ENCODE assay signal across 15 mouse cellular contexts in the genomic region with DNA sequence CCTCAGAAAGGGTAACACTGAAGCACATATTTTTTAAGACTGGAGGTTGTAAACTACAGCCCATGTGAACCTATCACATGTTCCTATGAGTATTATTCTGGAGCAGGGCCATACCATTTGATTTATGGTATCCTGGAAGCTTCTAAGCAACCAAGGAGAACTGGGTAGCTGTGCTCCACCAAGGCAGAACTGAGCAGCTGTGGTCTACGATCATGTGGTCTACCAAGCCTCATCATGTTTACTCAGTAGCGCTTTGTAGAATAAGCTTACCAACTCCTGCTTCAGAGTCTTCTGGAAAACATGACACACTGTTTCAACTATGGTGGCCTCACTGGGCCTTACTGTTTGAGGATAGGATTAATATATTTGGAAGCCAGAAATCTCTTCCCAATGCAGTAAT. TPM values are rescaled to one million over a fixed set of nuclear protein-coding genes. Genes with fewer than 3 reads are reported as not detected.
DNase-seq lines count a peak whose midpoint lies in the region; ATAC-seq and TF ChIP-seq lines count a peak whose summit lies in the region.
"Had no signal": no experiment of that assay in that cellular context is flagged by ENCODE, and none has a peak within 500 bp of the region (broad histone marks: within the 10 kb centered on the region; RNA-seq: fewer than 3 reads in every experiment).

No protein-coding gene starts in this region.

- H3K4me1 ChIP-seq in limb, embryonic 14.5 days (ENCODE audit: control insufficient read depth, insufficient read depth, low read length): no peaks in the 10 kb centered on the region
- peaks cover 30% of the 10 kb centered on the region for H3K4me1 ChIP-seq in limb, embryonic 10.5 days
- H3K4me1 ChIP-seq in midbrain, embryonic 13.5 days (replicated peaks): no peaks in the 10 kb centered on the region
- no peaks in the 10 kb centered on the region for H3K4me1 ChIP-seq in intestine, postnatal 0 days (replicated peaks; ENCODE audit: control insufficient read depth, insufficient read depth, low read length)
- H3K4me1 ChIP-seq: forebrain, embryonic 13.5 days had no signal

- no peak overlapping the region for H3K27ac ChIP-seq in limb, embryonic 14.5 days (replicated peaks; ENCODE audit: low read depth, low read length)
- no peak overlapping the region for H3K27ac ChIP-seq in limb, embryonic 10.5 days
- no peak overlapping the region for H3K27ac ChIP-seq in midbrain, embryonic 13.5 days
- no peak overlapping the region for H3K27ac ChIP-seq in intestine, postnatal 0 days (ENCODE audit: low read depth, low read length)
- H3K27ac ChIP-seq: forebrain, embryonic 13.5 days; hindbrain, embryonic 10.5 days; liver, embryonic 14.5 days had no signal

- no peak for TF ChIP-seq POLR2A in limb, embryonic 14.5 days (IDR thresholded peaks at IDR 0.05; ENCODE audit: borderline replicate concordance, extremely low read depth, insufficient read depth, insufficient read length)

- H3K4me2 ChIP-seq in limb, embryonic 14.5 days (replicated peaks; ENCODE audit: low read depth, low read length, severe bottlenecking): no peak overlapping the region
- no peak overlapping the region for H3K4me2 ChIP-seq in midbrain, embryonic 13.5 days (replicated peaks)
- H3K4me2 ChIP-seq in intestine, postnatal 0 days (replicated peaks; ENCODE audit: low read depth): no peak overlapping the region
- H3K4me2 ChIP-seq: forebrain, embryonic 13.5 days; heart, embryonic 12.5 days had no signal

- DNase-seq in limb, embryonic 14.5 days (ENCODE audit: low spot score): peak; percentile 54
- DNase-seq in limb, embryonic 10.5 days (ENCODE audit: low spot score): no peak
- peak; percentile 33 to 50 for DNase-seq in CD8-positive naive resting alpha-beta T cell, adult 2 months (ENCODE audit: low read depth in 2 of 2, low spot score in 2 of 2)
- DNase-seq in adipocyte (ENCODE audit: low spot score): peak; percentile 32
- peak; percentile 29 for DNase-seq in naive thymus-derived CD4-positive, alpha-beta T cell, adult 2 months (ENCODE audit: low read depth)
- DNase-seq in cerebellum, adult 11-12 months: no peak
- DNase-seq: cerebellum, postnatal 36 days; thymus, postnatal 36 days had no signal

- H3K27me3 ChIP-seq in limb, embryonic 14.5 days (ENCODE audit: control insufficient read depth, insufficient read depth, low read length): no peaks in the 10 kb centered on the region
- H3K27me3 ChIP-seq in limb, embryonic 10.5 days (ENCODE audit: low read depth, poor library complexity, severe bottlenecking): no peaks in the 10 kb centered on the region
- H3K27me3 ChIP-seq in midbrain, embryonic 13.5 days: no peaks in the 10 kb centered on the region
- H3K27me3 ChIP-seq in intestine, postnatal 0 days (replicated peaks; ENCODE audit: control insufficient read depth, insufficient read depth, low read length): no peaks in the 10 kb centered on the region
- H3K27me3 ChIP-seq: forebrain, embryonic 13.5 days; heart, embryonic 12.5 days had no signal

- ATAC-seq in limb, embryonic 14.5 days (ENCODE audit: low FRiP score, low read depth): no peak
- no peak for ATAC-seq in midbrain, embryonic 13.5 days
- ATAC-seq in intestine, postnatal 0 days: no peak
- ATAC-seq: forebrain, embryonic 13.5 days had no signal

- H3K9ac ChIP-seq in limb, embryonic 14.5 days (ENCODE audit: low read depth, low read length, severe bottlenecking): no peak overlapping the region
- H3K9ac ChIP-seq in midbrain, embryonic 13.5 days (replicated peaks): no peak overlapping the region
- no peak overlapping the region for H3K9ac ChIP-seq in intestine, postnatal 0 days (ENCODE audit: low read depth, low read length)
- H3K9ac ChIP-seq: forebrain, embryonic 13.5 days; heart, embryonic 12.5 days; liver, embryonic 14.5 days had no signal

- no peaks in the 10 kb centered on the region for H3K9me3 ChIP-seq in limb, embryonic 14.5 days (ENCODE audit: control insufficient read depth, low read length)
- no peaks in the 10 kb centered on the region for H3K9me3 ChIP-seq in limb, embryonic 10.5 days (replicated peaks)
- H3K9me3 ChIP-seq in midbrain, embryonic 13.5 days: no peaks in the 10 kb centered on the region
- H3K9me3 ChIP-seq in intestine, postnatal 0 days (ENCODE audit: control insufficient read depth): no peaks in the 10 kb centered on the region
- H3K9me3 ChIP-seq: forebrain, embryonic 13.5 days; G1E; heart, embryonic 12.5 days; hindbrain, embryonic 10.5 days had no signal

- H3K36me3 ChIP-seq in limb, embryonic 14.5 days (ENCODE audit: control insufficient read depth, insufficient read depth, low read length): peaks cover 32% of the 10 kb centered on the region
- H3K36me3 ChIP-seq in limb, embryonic 10.5 days: peaks cover 25% of the 10 kb centered on the region
- H3K36me3 ChIP-seq in midbrain, embryonic 13.5 days: peaks cover 40% of the 10 kb centered on the region
- H3K36me3 ChIP-seq in intestine, postnatal 0 days (ENCODE audit: control insufficient read depth, insufficient read depth): peaks cover 4% of the 10 kb centered on the region; the same call in 1 of the 2 replicates
- H3K36me3 ChIP-seq: G1E had no signal

- 81% methylated on average over 2 of the region's 2 CpGs for WGBS in limb, embryonic 14.5 days
- WGBS in limb, embryonic 10.5 days: 93% methylated on average over 2 of the region's 2 CpGs
- 94% methylated on average over 2 of the region's 2 CpGs for WGBS in midbrain, embryonic 13.5 days
- 54% methylated on average over 2 of the region's 2 CpGs for WGBS in intestine, postnatal 0 days

- no peak overlapping the region for H3K4me3 ChIP-seq in limb, embryonic 14.5 days (replicated peaks; ENCODE audit: low read length)
- H3K4me3 ChIP-seq in limb, embryonic 10.5 days: no peak overlapping the region
- no peak overlapping the region for H3K4me3 ChIP-seq in midbrain, embryonic 13.5 days (replicated peaks)
- no peak overlapping the region for H3K4me3 ChIP-seq in intestine, postnatal 0 days (ENCODE audit: low read depth, low read length)
- H3K4me3 ChIP-seq: forebrain, embryonic 13.5 days; heart, embryonic 12.5 days; hindbrain, embryonic 10.5 days had no signal

- TF ChIP-seq CTCF in intestine, postnatal 0 days (IDR thresholded peaks at IDR 0.05; ENCODE audit: low read depth): no peak

RNA-seq across cellular contexts. Expression of a gene that starts 49.8 kb away (rescaled TPM):
- 2.6 and 3.2 TPM in 2 replicates for polyA plus RNA-seq in limb, embryonic 14.5 days (2012; rRNA removed)
- 4.3 and 4.5 TPM in 2 replicates for polyA plus RNA-seq in limb, embryonic 14.5 days (2014; fragmentation: Nextera tagmentation; extraction: Ambion mirVana)
- 0.36 TPM in 2 replicates for polyA plus RNA-seq in limb, embryonic 10.5 days (2016; fragmentation: Nextera tagmentation; extraction: Ambion mirVana)
- polyA plus RNA-seq in midbrain, embryonic 13.5 days (2015; fragmentation: Nextera tagmentation; extraction: Ambion mirVana): 0.63 and 1.1 TPM in 2 replicates
- 2.1 and 2.9 TPM in 2 replicates for polyA plus RNA-seq in intestine, postnatal 0 days (2015; fragmentation: Nextera tagmentation; extraction: Ambion mirVana)
- polyA plus RNA-seq: G1E had no signal

Comparison
In these comparisons a context has a peak if more than half of its experiments do, and no peak if none do; other contexts are left out.
1. DNase-seq: peak in limb, embryonic 14.5 days (single experiment), CD8-positive naive resting alpha-beta T cell, adult 2 months (2 of 2), adipocyte (single experiment) and naive thymus-derived CD4-positive, alpha-beta T cell, adult 2 months (single experiment); none in limb, embryonic 10.5 days (single experiment) and cerebellum, adult 11-12 months (single experiment).